Mouse (Mus musculus) G1E (cell line): ENCODE results near the gene Tubg1. TPM values are rescaled to one million over a fixed set of nuclear protein-coding genes. Genes with fewer than 3 reads are reported as not detected.
"Not testable (repeated sequence)": the region's sequence is repeated elsewhere in the genome, so short reads cannot be mapped to it uniquely, and the experiment has no call there.

Source experiments
- ATAC-seq: 2 replicates; pipeline ENCODE4 v1.8.0; 2016; ENCODE audit warnings: mild to moderate bottlenecking; ENCODE audit not compliant: insufficient number of reproducible peaks, poor library complexity, low FRiP score, severe bottlenecking; ENCODE audit errors: extremely low read depth
- DNase-seq: peaks from one replicate; pipeline ENCODE4 v3.0.0; 2012; ENCODE audit warnings: low spot score
- H3K27me3 ChIP-seq: 2 replicates; pipeline ENCODE4 v1.6.1; 2012; ENCODE audit warnings: mild to moderate bottlenecking, low read length, inconsistent platforms; ENCODE audit not compliant: insufficient read depth
- H3K36me3 ChIP-seq: replicated peaks from 2 replicates; pipeline ENCODE3; 2012; ENCODE audit warnings: mild to moderate bottlenecking, inconsistent platforms
- H3K4me1 ChIP-seq: 2 replicates; pipeline ENCODE4 v1.6.1; 2012; ENCODE audit warnings: low read depth, low read length, inconsistent platforms, mixed read lengths; ENCODE audit not compliant: insufficient read depth
- H3K4me3 ChIP-seq: 2 replicates; pipeline ENCODE4 v1.5.1; 2012; ENCODE audit warnings: low read depth, mild to moderate bottlenecking, inconsistent platforms, low read length, moderate library complexity, mixed read lengths
- H3K9me3 ChIP-seq: replicated peaks from 2 replicates; pipeline ENCODE4 v1.6.1; 2012; ENCODE audit warnings: inconsistent platforms
- CTCF ChIP-seq: IDR thresholded peaks from 2 replicates; pipeline ENCODE4 v1.5.1; 2012; ENCODE audit warnings: low read depth, low read length, inconsistent platforms, mixed read lengths
- GATA1 ChIP-seq: IDR thresholded peaks from 2 replicates; pipeline ENCODE4 v1.6.1; 2012; ENCODE audit warnings: borderline replicate concordance, low read length, inconsistent platforms, mixed read lengths
- GATA2 ChIP-seq: IDR thresholded peaks from 2 replicates; pipeline ENCODE4 v1.6.1; 2012; ENCODE audit warnings: low read depth, low read length, inconsistent platforms, borderline replicate concordance
- POLR2AphosphoS5 ChIP-seq: IDR thresholded peaks from 2 replicates; pipeline ENCODE4 v1.6.1; 2012; ENCODE audit warnings: low read depth, low read length, inconsistent platforms; ENCODE audit not compliant: insufficient replicate concordance
- TAL1 ChIP-seq: conservative IDR thresholded peaks from 2 replicates; pipeline ENCODE4 v1.6.1; 2012; ENCODE audit warnings: low read depth, low read length, inconsistent platforms, mixed read lengths
- polyA plus RNA-seq: library from polyadenylated mRNA; stranded (reverse); fragments of >175 nt; gene quantifications from 2 replicates; pipeline ENCODE4 v1.2.3, GENCODE M21; 2012
- total RNA-seq, 2 experiments: library from RNA; stranded (forward) in 1 of 2; stranded (reverse) in 1 of 2; fragments of 200-1000 nt in 1 of 2; fragments of >200 nt in 1 of 2; fragmentation: Nextera tagmentation in 1 of 2; gene quantifications; 2 replicates each; pipeline ENCODE4 v1.2.3; 2014 to 2017

Gene Tubg1
- total and polyA plus RNA-seq, 3 experiments = 42.0 to 96.1 (median 46.0) TPM

DNA sequence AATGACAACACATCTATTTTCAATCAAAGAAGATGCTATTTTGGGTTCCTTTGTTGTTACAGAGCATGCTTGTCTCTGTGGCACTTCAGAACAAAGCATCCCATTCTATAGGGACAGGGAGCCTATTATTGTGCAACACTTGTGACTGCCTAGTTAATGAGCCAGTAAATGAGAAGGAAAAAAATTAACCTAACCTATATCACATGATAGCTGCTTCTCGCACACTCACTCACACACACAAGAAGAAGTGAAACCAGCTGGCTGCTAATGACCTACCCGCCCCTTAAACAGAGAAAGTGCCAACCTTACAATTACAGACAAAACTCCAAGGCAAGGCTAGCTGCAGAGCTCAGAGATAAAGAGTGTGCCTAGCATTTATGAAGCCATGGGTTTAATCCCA, 4.2 kb upstream of the Tubg1 start:
- DNase-seq (no peak), ATAC-seq (no peak)
- H3K4me3 ChIP-seq = no peak overlapping the region
- H3K4me1 ChIP-seq = peaks cover 44% of the 10 kb centered on the region
- H3K36me3 ChIP-seq = peaks cover 61% of the 10 kb centered on the region
- TF ChIP-seq TAL1 (no peak), GATA1 (no peak), GATA2 (no peak), POLR2AphosphoS5 (no peak), CTCF (no peak)
- peaks cover 3% of the 10 kb centered on the region; the same call in 1 of the 2 replicates for H3K9me3 ChIP-seq
- H3K27me3 ChIP-seq = no peaks in the 10 kb centered on the region

- no peaks in the 10 kb centered on the region for H3K27me3 ChIP-seq
- no peak for DNase-seq
- no peak for ATAC-seq
- H3K4me1 ChIP-seq = peaks cover 55% of the 10 kb centered on the region
- H3K36me3 ChIP-seq = peaks cover 58% of the 10 kb centered on the region
- no peaks in the 10 kb centered on the region for H3K9me3 ChIP-seq
- no peak for TF ChIP-seq POLR2AphosphoS5
- TF ChIP-seq CTCF = no peak
- no peak for TF ChIP-seq GATA1
- no peak for TF ChIP-seq TAL1
- TF ChIP-seq GATA2 = no peak
- peak overlapping the region; percentile 92; the same call in 1 of the 2 replicates for H3K4me3 ChIP-seq
These were observed 1.6 kb upstream of the Tubg1 start for GRCm38 (mm10) chr11:101118105-101118504.

DNA sequence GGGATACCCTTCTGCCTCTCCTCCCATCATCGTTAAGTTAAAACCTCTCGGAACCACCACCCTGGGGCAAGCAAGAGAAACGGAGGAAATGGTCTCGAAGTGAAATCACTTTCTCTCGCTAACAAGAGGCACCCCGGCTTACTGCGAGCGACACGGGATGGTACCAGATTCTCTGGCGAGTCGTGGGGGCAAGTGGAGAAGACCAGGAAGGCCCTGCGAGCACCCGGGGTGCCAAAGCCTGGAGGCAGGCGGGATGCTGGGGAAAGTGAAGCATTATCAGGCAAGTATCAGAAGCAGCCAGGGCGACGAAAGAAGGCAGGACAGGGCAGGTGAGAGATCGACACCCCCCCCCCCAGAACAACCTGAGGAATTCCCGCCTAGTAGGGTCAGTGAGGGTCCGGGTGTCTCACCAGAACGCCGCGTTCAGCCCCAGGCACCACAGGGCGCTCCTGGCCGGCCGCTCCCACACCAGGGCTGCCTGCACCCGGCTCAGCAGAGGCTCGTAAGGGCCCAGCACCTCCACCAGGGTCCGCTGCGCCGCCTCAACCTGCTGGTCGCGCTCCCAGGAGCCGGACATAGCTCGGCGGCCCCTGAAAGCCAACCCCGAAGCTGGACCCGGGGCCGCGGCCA, 492 bp upstream of the Tubg1 start:
- peak; percentile 77 for DNase-seq
- H3K4me3 ChIP-seq = peak overlapping the region; percentile 92
- no peak for ATAC-seq
- TF ChIP-seq GATA1 = no peak
- H3K27me3 ChIP-seq = 0 out of 2 replicates have a peak, but pooled peaks cover under 1% of the 10 kb centered on the region
- peaks cover 60% of the 10 kb centered on the region for H3K36me3 ChIP-seq
- H3K9me3 ChIP-seq = no peaks in the 10 kb centered on the region
- peaks cover 57% of the 10 kb centered on the region for H3K4me1 ChIP-seq

DNA sequence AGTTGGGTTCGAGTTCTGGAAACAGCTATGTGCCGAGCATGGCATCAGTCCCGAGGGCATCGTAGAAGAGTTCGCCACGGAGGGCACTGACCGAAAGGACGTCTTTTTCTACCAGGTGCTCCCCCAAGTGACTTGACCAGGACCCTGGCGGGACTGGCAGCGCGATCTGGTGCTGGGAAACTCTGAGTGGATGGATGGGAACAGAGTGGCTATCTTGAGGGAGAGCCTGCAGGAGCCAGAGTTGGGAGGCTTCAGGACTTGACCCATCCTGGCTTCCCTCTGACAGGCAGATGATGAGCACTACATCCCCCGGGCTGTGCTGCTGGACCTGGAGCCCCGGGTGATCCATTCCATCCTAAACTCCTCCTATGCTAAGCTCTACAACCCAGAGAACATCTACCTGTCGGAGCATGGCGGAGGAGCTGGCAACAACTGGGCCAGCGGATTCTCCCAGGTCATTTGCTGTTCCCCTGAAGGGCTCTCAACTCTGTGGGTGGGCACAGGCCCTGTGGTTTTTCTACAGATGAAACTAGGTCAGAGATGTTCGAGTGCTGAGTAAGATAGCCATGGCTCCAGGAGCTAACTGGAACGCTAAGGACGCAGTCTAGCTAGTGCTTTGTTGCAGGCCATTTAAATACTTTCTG, 929 bp downstream of the Tubg1 start:
- ATAC-seq = no peak
- H3K9me3 ChIP-seq = no peaks in the 10 kb centered on the region
- H3K4me1 ChIP-seq = peaks cover 49% of the 10 kb centered on the region
- H3K36me3 ChIP-seq = peaks cover 57% of the 10 kb centered on the region
- H3K4me3 ChIP-seq = peak overlapping the region; percentile 92
- peaks cover 6% of the 10 kb centered on the region; the same call in 1 of the 2 replicates for H3K27me3 ChIP-seq
- no peak for DNase-seq
- no peak for TF ChIP-seq GATA1
- TF ChIP-seq POLR2AphosphoS5 = no peak
- TF ChIP-seq CTCF = no peak
- TF ChIP-seq GATA2 = no peak
- no peak for TF ChIP-seq TAL1

- DNase-seq, H3K9me3 ChIP-seq, H3K27me3 ChIP-seq, ATAC-seq, H3K4me3 ChIP-seq: not testable (repeated sequence)
- Histone ChIP-seq H3K4me1 (peaks cover 33% of the 10 kb centered on the region), H3K36me3 (peaks cover 56% of the 10 kb centered on the region)
These were observed 4.8 kb downstream of the Tubg1 start for GRCm38 (mm10) chr11:101124494-101124893.

- not testable (repeated sequence) for H3K4me3 ChIP-seq, H3K9me3 ChIP-seq, ATAC-seq, DNase-seq, H3K27me3 ChIP-seq
- Histone ChIP-seq H3K36me3 (peaks cover 56% of the 10 kb centered on the region), H3K4me1 (peaks cover 35% of the 10 kb centered on the region)
These were observed 5.3 kb downstream of the Tubg1 start for GRCm38 (mm10) chr11:101125008-101125407.

- H3K27me3 ChIP-seq = peaks cover 8% of the 10 kb centered on the region; the same call in 1 of the 2 replicates
- peaks cover 48% of the 10 kb centered on the region for H3K36me3 ChIP-seq
- H3K9me3 ChIP-seq = peaks cover 2% of the 10 kb centered on the region; the same call in 1 of the 2 replicates
- DNase-seq (no peak), ATAC-seq (no peak)
- peaks cover 31% of the 10 kb centered on the region for H3K4me1 ChIP-seq
- no peak overlapping the region for H3K4me3 ChIP-seq
- no peak for TF ChIP-seq CTCF
- TF ChIP-seq TAL1 = no peak
- no peak for TF ChIP-seq GATA1
- TF ChIP-seq GATA2 = no peak
- TF ChIP-seq POLR2AphosphoS5 = no peak
These were observed 7.3 kb downstream of the Tubg1 start for GRCm38 (mm10) chr11:101127075-101127474.
